Comparison of ENCODE assay signal across 8 mouse cellular contexts in genomic region chr19:46804751-46805150, GRCm38 (mm10). TPM values are rescaled to one million over a fixed set of nuclear protein-coding genes. Genes with fewer than 3 reads are reported as not detected.
A peak's percentile ranks its signal among the peaks of the same experiment; 100 is the strongest.
DNase-seq lines count a peak whose midpoint lies in the region; ATAC-seq lines count a peak whose summit lies in the region.
"Had no signal": no experiment of that assay in that cellular context is flagged by ENCODE, and none has a peak within 500 bp of the region (broad histone marks: within the 10 kb centered on the region; RNA-seq: fewer than 3 reads in every experiment).

No protein-coding gene starts in this region.

- peak; percentile 70 for ATAC-seq in megakaryocyte progenitor cell, adult 5-6 weeks (replicated peaks; ENCODE audit: poor library complexity)
- ATAC-seq in frontal cortex, adult (ENCODE audit: low TSS enrichment) = no peak

- intact Hi-C loops in left cerebral cortex, postnatal 4 days (cut with DNase I) = no loop called here

- DNase-seq in left cerebral cortex, postnatal 4 days = peak; percentile 34
- DNase-seq in left cerebral cortex, adult 11 months (ENCODE audit: low spot score) = no peak
- peak; percentile 55 for DNase-seq in adipocyte (ENCODE audit: low spot score)
- DNase-seq in cerebellum, adult 9-11 months = peak; percentile 63
- no peak for DNase-seq in c-Kit-positive CD71-positive TER-119-positive erythroid progenitor cells, embryonic 14.5 days (ENCODE audit: low spot score)
- DNase-seq: heart, postnatal 36 days had no signal

RNA-seq across cellular contexts. Expression of gene Cnnm2, which starts 43.4 kb away (rescaled TPM):
- 10 to 100 TPM; 17.2 to 18.6 TPM for total RNA-seq in left cerebral cortex, postnatal 4 days (2021)
- total RNA-seq in megakaryocyte progenitor cell, adult 5-6 weeks (2015) = 6.4 and 8.0 TPM in 2 replicates
- 5.5 and 5.8 TPM in 2 replicates for total RNA-seq in megakaryocyte progenitor cell, adult 5-6 weeks (2017)

Comparison
In these comparisons a context has a peak if more than half of its experiments do, and no peak if none do; other contexts are left out.
1. DNase-seq: peak in left cerebral cortex, postnatal 4 days (single experiment), adipocyte (single experiment) and cerebellum, adult 9-11 months (single experiment); none in left cerebral cortex, adult 11 months (single experiment) and c-Kit-positive CD71-positive TER-119-positive erythroid progenitor cells, embryonic 14.5 days (single experiment).